8 mouse cellular contexts compared by ENCODE assay signal in genomic region chr3:94932809-94933564, GRCm38 (mm10). TPM values are rescaled to one million over a fixed set of nuclear protein-coding genes. Genes with fewer than 3 reads are reported as not detected.
A peak's percentile ranks its signal among the peaks of the same experiment; 100 is the strongest.
DNase-seq lines count a peak whose midpoint lies in the region; ATAC-seq lines count a peak whose summit lies in the region.

Selenbp1 (plus strand) TSS chr3:94933056.

- H3K9ac ChIP-seq in hindbrain, embryonic 15.5 days, result 0 out of 2 replicates have a peak within 1 kb of the TSS, but pooled peaks have one; percentile 35

- peaks cover 11% of the 10 kb centered on the region; the same call in 1 of the 2 replicates for H3K4me1 ChIP-seq in hindbrain, embryonic 15.5 days (replicated peaks)

- peak within 1 kb of the TSS; percentile 75 for H3K27ac ChIP-seq in hindbrain, embryonic 15.5 days (replicated peaks)

- ATAC-seq in hindbrain, embryonic 15.5 days (ENCODE audit: low FRiP score, low read depth), result peak; percentile 86

- peak within 1 kb of the TSS; percentile 33 for H3K4me3 ChIP-seq in hindbrain, embryonic 15.5 days

- no peaks in the 10 kb centered on the region for H3K27me3 ChIP-seq in hindbrain, embryonic 15.5 days

- WGBS in hindbrain, embryonic 15.5 days, result 15% methylated on average over 16 of the region's 16 CpGs

- H3K9me3 ChIP-seq in hindbrain, embryonic 15.5 days, result no peaks in the 10 kb centered on the region

- no peaks in the 10 kb centered on the region for H3K36me3 ChIP-seq in hindbrain, embryonic 15.5 days

- peak within 1 kb of the TSS; percentile 54 for H3K4me2 ChIP-seq in hindbrain, embryonic 15.5 days

- DNase-seq in adrenal gland, adult (ENCODE audit: inconsistent age in 2 of 2, low spot score in 1 of 2), result peak; percentile 92 to 98
- peak; percentile 66 for DNase-seq in embryo, embryonic 10.5 days (ENCODE audit: low spot score)
- peak; percentile 80 to 83 for DNase-seq in gastrocnemius, adult 8-10 months (ENCODE audit: low spot score in 2 of 2)
- DNase-seq in left cerebral cortex, adult 11 months (ENCODE audit: low spot score), result peak; percentile 57
- peak; percentile 93 for DNase-seq in lung, postnatal 25 days (ENCODE audit: low spot score)
- peak; percentile 84 for DNase-seq in ovary, postnatal 36 days (ENCODE audit: low spot score)
- DNase-seq in urinary bladder, postnatal 4 days (ENCODE audit: low spot score in 2 of 2), result peak; percentile 85 to 86

RNA-seq across cellular contexts. Expression of gene Selenbp1, which starts in this region (rescaled TPM):
- total RNA-seq in gastrocnemius, adult 8-10 months (2022), result 10 to 100 TPM; 10.2 to 21.5 (median 17.0) TPM
- 15.5 and 16.4 TPM in 2 replicates for polyA plus RNA-seq in hindbrain, embryonic 15.5 days (2015; fragmentation: Nextera tagmentation; extraction: Ambion mirVana)

Comparison
In these comparisons a context has a peak if more than half of its experiments do, and no peak if none do; other contexts are left out.
1. Peak in every context shown above with its lines: DNase-seq, ATAC-seq, H3K4me3 ChIP-seq and H3K27ac ChIP-seq.